Comparison of ENCODE assay signal across 8 mouse cellular contexts in genomic region chr10:93160497-93160806, GRCm38 (mm10). TPM values are rescaled to one million over a fixed set of nuclear protein-coding genes. Genes with fewer than 3 reads are reported as not detected.
DNase-seq lines count a peak whose midpoint lies in the region; ATAC-seq and TF ChIP-seq lines count a peak whose summit lies in the region.

No protein-coding gene starts in this region.

- peak; percentile 67 for DNase-seq in CH12.LX (ENCODE audit: extremely low read depth)
- DNase-seq in fibroblast of lung, adult 2 months (ENCODE audit: low read depth), result peak; percentile 61
- DNase-seq in kidney, postnatal 4 days, result peak; percentile 91 to 94
- peak; percentile 87 for DNase-seq in lung, adult 2 months
- DNase-seq in testis, postnatal 14 days (ENCODE audit: low spot score), result peak; percentile 85

- dilution Hi-C loops in CH12.LX (cut with MboI; ENCODE audit: extremely low pct_ligation_motif_present, extremely low pct_unique_long_range_greater_than_20kb, low sequenced_read_pairs), result no loop called here

- peak in 1 of 2 experiments; percentile 85; a peak in 2 of 4 replicates for TF ChIP-seq CTCF in CH12.LX (conservative IDR thresholded peaks at IDR 0.05 in 1 of 2, IDR thresholded peaks at IDR 0.05 in 1 of 2; ENCODE audit: low read depth in 2 of 2, low read length in 2 of 2)
- 0 out of 2 replicates have a peak, but pooled peaks have one; percentile 8 for TF ChIP-seq CTCF in lung, adult 2 months (IDR thresholded peaks at IDR 0.05; ENCODE audit: insufficient read depth, low read length)
- peak; percentile 85 for TF ChIP-seq CTCF in olfactory bulb, adult 2 months (IDR thresholded peaks at IDR 0.05; ENCODE audit: insufficient read depth, low read depth, low read length)

- peaks cover 2 to 30% of the 10 kb centered on the region in 2 experiments; a peak in 3 of 4 replicates for H3K4me1 ChIP-seq in CH12.LX (ENCODE audit: control insufficient read depth in 1 of 2, insufficient read depth in 2 of 2)
- peaks cover 13% of the 10 kb centered on the region for H3K4me1 ChIP-seq in brown adipose tissue, adult 24 weeks (ENCODE audit: control insufficient read depth, insufficient read depth, insufficient read length, low read length)
- peaks cover 2 to 27% of the 10 kb centered on the region in 2 experiments; a peak in 3 of 4 replicates for H3K4me1 ChIP-seq in heart, embryonic 14.5 days (ENCODE audit: control insufficient read depth in 2 of 2, insufficient read depth in 2 of 2, low read length in 2 of 2)
- H3K4me1 ChIP-seq in lung, adult 2 months (ENCODE audit: control insufficient read depth, insufficient read depth, low read length), result peaks cover 14% of the 10 kb centered on the region
- H3K4me1 ChIP-seq in olfactory bulb, adult 2 months (ENCODE audit: control insufficient read depth, insufficient read depth, low read length), result no peaks in the 10 kb centered on the region

- H3K9ac ChIP-seq in CH12.LX (ENCODE audit: insufficient read depth, low read depth), result peak overlapping the region; percentile 96
- peak overlapping the region; percentile 97 for H3K9ac ChIP-seq in heart, embryonic 14.5 days (ENCODE audit: low read length)

- H3K4me2 ChIP-seq in CH12.LX (ENCODE audit: insufficient read depth, low read depth, poor library complexity, severe bottlenecking), result peak overlapping the region; percentile 5; the same call in 1 of the 2 replicates
- peak overlapping the region; percentile 83 for H3K4me2 ChIP-seq in heart, embryonic 14.5 days (ENCODE audit: low read length)

- peak; percentile 93 for ATAC-seq in heart, embryonic 14.5 days (ENCODE audit: insufficient number of reproducible peaks, insufficient read depth, low FRiP score, low read depth)

- H3K36me3 ChIP-seq in CH12.LX (replicated peaks in 1 of 2; ENCODE audit: control insufficient read depth in 1 of 2, insufficient read depth in 1 of 2, low read length in 1 of 2), result no peaks in the 10 kb centered on the region
- H3K36me3 ChIP-seq in heart, embryonic 14.5 days (ENCODE audit: control insufficient read depth, insufficient read depth, low read length), result no peaks in the 10 kb centered on the region

- 0% methylated on average over 26 of the region's 26 CpGs for WGBS in heart, embryonic 14.5 days
- 0% methylated on average over 25 of the region's 26 CpGs for WGBS in lung, adult 2 months
- WGBS in olfactory bulb, adult 2 months, result under 1% methylated on average over 26 of the region's 26 CpGs

- TF ChIP-seq POLR2A in CH12.LX (IDR thresholded peaks at IDR 0.05; ENCODE audit: low read depth, low read length), result peak; percentile 72
- peak; percentile 90; the same call in 1 of the 2 replicates for TF ChIP-seq POLR2A in lung, adult 2 months (IDR thresholded peaks at IDR 0.05; ENCODE audit: borderline replicate concordance, extremely low read depth, low read depth, low read length)
- TF ChIP-seq POLR2A in olfactory bulb, adult 2 months (IDR thresholded peaks at IDR 0.05; ENCODE audit: insufficient read depth, low read depth, low read length), result no peak

- H3K27me3 ChIP-seq in CH12.LX (replicated peaks), result no peaks in the 10 kb centered on the region
- H3K27me3 ChIP-seq in heart, embryonic 14.5 days (ENCODE audit: control insufficient read depth, insufficient read depth, low read length), result no peaks in the 10 kb centered on the region

- no peaks in the 10 kb centered on the region for H3K9me3 ChIP-seq in CH12.LX (replicated peaks; ENCODE audit: low read length)
- no peaks in the 10 kb centered on the region for H3K9me3 ChIP-seq in heart, embryonic 14.5 days (ENCODE audit: control insufficient read depth, low read length)

- H3K4me3 ChIP-seq in CH12.LX (replicated peaks in 1 of 3; ENCODE audit: low read depth in 2 of 3, low read length in 2 of 3, poor library complexity in 1 of 3), result peak overlapping the region; percentile 85 to 100 (median 98)
- peak overlapping the region; percentile 89 for H3K4me3 ChIP-seq in brown adipose tissue, adult 24 weeks (ENCODE audit: insufficient read depth, low read depth, low read length)
- H3K4me3 ChIP-seq in heart, embryonic 14.5 days (ENCODE audit: control insufficient read depth in 1 of 2, insufficient read depth in 1 of 2, low read depth in 1 of 2, low read length in 2 of 2), result peak overlapping the region; percentile 71 to 90
- H3K4me3 ChIP-seq in lung, adult 2 months (replicated peaks; ENCODE audit: extremely low read depth, low read depth, low read length), result peak overlapping the region; percentile 93
- H3K4me3 ChIP-seq in olfactory bulb, adult 2 months (ENCODE audit: insufficient read depth, low read depth, low read length), result peak overlapping the region; percentile 90

- peak overlapping the region; percentile 96; the same call in 1 of the 2 replicates for H3K27ac ChIP-seq in CH12.LX (ENCODE audit: insufficient read depth, low read depth)
- peak overlapping the region; percentile 99 for H3K27ac ChIP-seq in brown adipose tissue, adult 24 weeks (replicated peaks; ENCODE audit: low read depth, low read length)
- H3K27ac ChIP-seq in heart, embryonic 14.5 days (replicated peaks in 1 of 2; ENCODE audit: control insufficient read depth in 1 of 2, insufficient read depth in 1 of 2, low read depth in 2 of 2, low read length in 2 of 2), result peak overlapping the region; percentile 83 to 98
- H3K27ac ChIP-seq in olfactory bulb, adult 2 months (ENCODE audit: insufficient read depth, low read depth, low read length), result peak overlapping the region; percentile 95; the same call in 1 of the 2 replicates

- TF ChIP-seq EP300 in CH12.LX (IDR thresholded peaks at IDR 0.05; ENCODE audit: low read length), result no peak

- peaks cover 36% of the 10 kb centered on the region for H3K79me2 ChIP-seq in CH12.LX (replicated peaks; ENCODE audit: control insufficient read depth, extremely low read depth, insufficient read depth, poor library complexity, severe bottlenecking)

- TF ChIP-seq RAD21 in CH12.LX (IDR thresholded peaks at IDR 0.05; ENCODE audit: low read depth, low read length), result peak; percentile 59

- in situ Hi-C loops in CH12.LX (cut with MboI; ENCODE audit: low pct_ligation_motif_present, low pct_unique_long_range_greater_than_20kb, low sequenced_read_pairs), result loop anchor here (10.0 to 25.0 kb wide), 4 partner anchors 86 to 264 kb away; no protein-coding TSS in a partner anchor

TF ChIP-seq in CH12.LX, 34 proteins besides CTCF, POLR2A, EP300 and RAD21:
- TF ChIP-seq MXI1 (IDR thresholded peaks at IDR 0.05; ENCODE audit: low read depth, low read length), result 0 out of 2 replicates have a peak, but pooled peaks have one; percentile 19
- no peak for TF ChIP-seq JUN (IDR thresholded peaks at IDR 0.05; ENCODE audit: insufficient read depth, low read depth, low read length)
- TF ChIP-seq NELFE (IDR thresholded peaks at IDR 0.05; ENCODE audit: low read depth, low read length), result 0 out of 2 replicates have a peak, but pooled peaks have one; percentile 46
- TF ChIP-seq E2F4 (IDR thresholded peaks at IDR 0.05; ENCODE audit: insufficient replicate concordance, low read depth, low read length), result no peak
- TF ChIP-seq UBTF (IDR thresholded peaks at IDR 0.05; ENCODE audit: low read depth, low read length), result no peak; the same call in 1 of the 2 replicates
- peak; percentile 65 for TF ChIP-seq IRF4 (IDR thresholded peaks at IDR 0.05; ENCODE audit: low read depth, low read length)
- peak; percentile 70 for TF ChIP-seq MEF2A (IDR thresholded peaks at IDR 0.05; ENCODE audit: borderline replicate concordance, low read depth, low read length)
- TF ChIP-seq CHD2 (IDR thresholded peaks at IDR 0.05; ENCODE audit: low read length), result peak; percentile 89
- no peak for TF ChIP-seq GABPA (IDR thresholded peaks at IDR 0.05; ENCODE audit: insufficient replicate concordance, low read depth, low read length)
- peak; percentile 60 for TF ChIP-seq SIN3A (IDR thresholded peaks at IDR 0.05; ENCODE audit: low read length)
- TF ChIP-seq TCF12 (IDR thresholded peaks at IDR 0.05; ENCODE audit: low read depth, low read length), result peak; percentile 42; the same call in 1 of the 2 replicates
- TF ChIP-seq SMC3 (IDR thresholded peaks at IDR 0.05; ENCODE audit: low read depth, low read length), result peak; percentile 68
- TF ChIP-seq ETS1 (conservative IDR thresholded peaks at IDR 0.05; ENCODE audit: low read depth, low read length), result no peak
- TF ChIP-seq BHLHE40 (IDR thresholded peaks at IDR 0.05; ENCODE audit: low read depth, low read length), result 0 out of 2 replicates have a peak, but pooled peaks have one; percentile 29
- peak; percentile 94 for TF ChIP-seq ZNF384 (IDR thresholded peaks at IDR 0.05; ENCODE audit: low read depth, low read length)
- TF ChIP-seq RCOR1 (conservative IDR thresholded peaks at IDR 0.05; ENCODE audit: low read depth, low read length), result 0 out of 2 replicates have a peak, but pooled peaks have one; percentile 41
- 0 out of 2 replicates have a peak, but pooled peaks have one; percentile 36 for TF ChIP-seq MAX (IDR thresholded peaks at IDR 0.05; ENCODE audit: low read length)
- 0 out of 2 replicates have a peak, but pooled peaks have one; percentile 47 for TF ChIP-seq TBP (conservative IDR thresholded peaks at IDR 0.05; ENCODE audit: low read depth, low read length)
- TF ChIP-seq HCFC1 (IDR thresholded peaks at IDR 0.05; ENCODE audit: low read depth, low read length), result peak; percentile 54
- TF ChIP-seq MAZ (IDR thresholded peaks at IDR 0.05; ENCODE audit: low read depth, low read length), result peak; percentile 75
TF ChIP-seq in CH12.LX: peak in this region for 15.

RNA-seq across cellular contexts. Expression of gene Cdk17, which starts 0.2 kb away (rescaled TPM):
- total RNA-seq in CH12.LX (2012; rRNA removed), result 26.4 and 28.5 TPM in 2 replicates
- 51.3 and 53.9 TPM in 2 replicates for total RNA-seq in CH12.LX (2014; rRNA removed)
- 20.0 and 23.4 TPM in 2 replicates for polyA plus RNA-seq in CH12.LX (2012; ENCODE audit: insufficient read length, low read depth)
- polyA plus RNA-seq in brown adipose tissue, adult 24 weeks (2012; ENCODE audit: insufficient read depth, insufficient read length, missing spikeins), result 23.6 and 27.1 TPM in 2 replicates
- 24.4 and 27.1 TPM in 2 replicates for polyA plus RNA-seq in heart, embryonic 14.5 days (2014; fragmentation: Nextera tagmentation; extraction: Ambion mirVana)
- polyA plus RNA-seq in lung, adult 2 months (2012; rRNA removed), result 18.0 and 18.2 TPM in 2 replicates
- 158 TPM in 1 of 2 replicates, not detected in the other for polyA plus RNA-seq in olfactory bulb, adult 2 months (2012; ENCODE audit: insufficient read depth, insufficient read length, low replicate concordance, missing spikeins)

Comparison
In these comparisons a context has a peak if more than half of its experiments do, and no peak if none do; other contexts are left out.
1. Peak in every context shown above with its lines: DNase-seq, ATAC-seq, H3K4me3 ChIP-seq and H3K27ac ChIP-seq.